Mouse (Mus musculus) forebrain, postnatal 0 days (tissue): ENCODE results near the gene Cradd. TPM values are rescaled to one million over a fixed set of nuclear protein-coding genes. Genes with fewer than 3 reads are reported as not detected.
A peak's percentile ranks its signal among the peaks of the same experiment; 100 is the strongest.

Experiments
- ATAC-seq: fragments of 200-750 bp; cut with Nextera tagmentation; 2 replicates; pipeline ENCODE4 v1.8.0; 2017; ENCODE audit warnings: mild to moderate bottlenecking, moderate library complexity
- DNase-seq: peaks from one replicate; pipeline ENCODE4 v3.0.0-alpha.2; 2015
- H3K27ac ChIP-seq: fragments of 300-500 bp; sonication (generic); 2 replicates; pipeline ENCODE4 v1.5.1; 2014; ENCODE audit warnings: low read depth, mild to moderate bottlenecking, antibody characterized with exemption, low read length, moderate library complexity, mixed read lengths
- H3K27me3 ChIP-seq: fragments of 300-500 bp; sonication (generic); 2 replicates; pipeline ENCODE4 v1.6.1; 2014; ENCODE audit warnings: mild to moderate bottlenecking, low read length, mixed read lengths; ENCODE audit not compliant: insufficient read depth
- H3K36me3 ChIP-seq: fragments of 300-500 bp; sonication (generic); 2 replicates; pipeline ENCODE4 v1.6.1; 2014; ENCODE audit warnings: mild to moderate bottlenecking, moderate library complexity; ENCODE audit not compliant: insufficient read depth
- H3K4me1 ChIP-seq: fragments of 300-500 bp; sonication (generic); 2 replicates; pipeline ENCODE4 v1.6.1; 2014; ENCODE audit warnings: antibody characterized with exemption; ENCODE audit not compliant: insufficient read depth
- H3K4me2 ChIP-seq: fragments of 300-500 bp; sonication (generic); 2 replicates; pipeline ENCODE4 v1.6.1; 2014; ENCODE audit warnings: low read depth, mild to moderate bottlenecking, moderate library complexity
- H3K4me3 ChIP-seq: fragments of 300-500 bp; sonication (generic); 2 replicates; pipeline ENCODE4 v1.5.1; 2014; ENCODE audit warnings: low read depth, low read length, mixed read lengths
- H3K9ac ChIP-seq: fragments of 300-500 bp; sonication (generic); 2 replicates; pipeline ENCODE4 v1.6.1; 2014; ENCODE audit warnings: mild to moderate bottlenecking
- H3K9me3 ChIP-seq: fragments of 300-500 bp; sonication (generic); 2 replicates; pipeline ENCODE4 v1.6.1; 2016; ENCODE audit warnings: low read length
- CTCF ChIP-seq: sonication (generic); IDR thresholded peaks from 2 replicates; pipeline ENCODE4 v1.5.1; 2016; ENCODE audit warnings: antibody characterized with exemption, control low read depth, low read depth
- WGBS: fragments of 180-500 bp; shearing (Covaris S2); extraction: QIAGEN DNeasy Blood & Tissue Kit; methylation state at CpG from one replicate; pipeline ENCODE4 v1.1.7; 2014; 5-methylcytosine and 5-hydroxymethylcytosine counted together
- polyA plus RNA-seq: library from polyadenylated mRNA; unstranded; fragments of >200 nt; fragmentation: Nextera tagmentation; extraction: Ambion mirVana; gene quantifications from 2 replicates; pipeline ENCODE4 v1.2.1, GENCODE M21; 2015
- total RNA-seq: library from RNA; depleted of rRNA; stranded (reverse); fragments of >200 nt; gene quantifications from 2 replicates; pipeline ENCODE4 v1.2.3, GENCODE M21; 2014

Cradd gene
- total and polyA plus RNA-seq, 2 experiments from 2014 or later, result 8.3 to 10.3 TPM

GRCm38 (mm10) chr10:95191881-95192280, 132.1 kb downstream of the Cradd start:
- Histone ChIP-seq H3K4me1 (no peaks in the 10 kb centered on the region), H3K9ac (no peak overlapping the region), H3K27ac (no peak overlapping the region), H3K27me3 (no peaks in the 10 kb centered on the region), H3K36me3 (no peaks in the 10 kb centered on the region), H3K4me3 (no peak overlapping the region), H3K4me2 (no peak overlapping the region), H3K9me3 (no peaks in the 10 kb centered on the region)
- DNase-seq, result no peak
- TF ChIP-seq CTCF, result no peak
- no peak for ATAC-seq
- 80% methylated on average over 3 of the region's 3 CpGs for WGBS

GRCm38 (mm10) chr10:95191151-95191655, 132.7 kb downstream of the Cradd start:
- no peak overlapping the region for H3K4me2 ChIP-seq
- no peaks in the 10 kb centered on the region for H3K27me3 ChIP-seq
- no peak for TF ChIP-seq CTCF
- ATAC-seq (no peak), DNase-seq (no peak)
- no peak overlapping the region for H3K4me3 ChIP-seq
- no peaks in the 10 kb centered on the region for H3K4me1 ChIP-seq
- H3K27ac ChIP-seq, result no peak overlapping the region
- no peak overlapping the region for H3K9ac ChIP-seq
- 78% methylated on average over 9 of the region's 9 CpGs for WGBS
- no peaks in the 10 kb centered on the region for H3K36me3 ChIP-seq
- H3K9me3 ChIP-seq, result no peaks in the 10 kb centered on the region

- WGBS, result 79% methylated on average over 16 of the region's 16 CpGs
- ATAC-seq (no peak), DNase-seq (no peak)
These were observed 134.3 kb downstream of the Cradd start for GRCm38 (mm10) chr10:95189550-95190211.

GRCm38 (mm10) chr10:95184210-95184609, 139.7 kb downstream of the Cradd start:
- Histone ChIP-seq H3K27me3 (no peaks in the 10 kb centered on the region), H3K36me3 (no peaks in the 10 kb centered on the region), H3K9ac (no peak overlapping the region), H3K4me1 (peaks cover 6% of the 10 kb centered on the region; the same call in 1 of the 2 replicates), H3K4me3 (no peak overlapping the region), H3K27ac (no peak overlapping the region), H3K9me3 (no peaks in the 10 kb centered on the region), H3K4me2 (no peak overlapping the region)
- no peak for TF ChIP-seq CTCF
- peak; percentile 40 for DNase-seq
- peak; percentile 28 for ATAC-seq
- 57% methylated on average over 5 of the region's 5 CpGs for WGBS

More at GRCm38 (mm10) chr10:95189550-95190211, 134.3 kb downstream of the Cradd start:
- H3K4me1 ChIP-seq, result peaks cover under 1% of the 10 kb centered on the region; the same call in 1 of the 2 replicates
- H3K27ac ChIP-seq, result no peak overlapping the region
- no peaks in the 10 kb centered on the region for H3K9me3 ChIP-seq
- no peak overlapping the region for H3K4me2 ChIP-seq
- TF ChIP-seq CTCF, result no peak
- H3K9ac ChIP-seq, result no peak overlapping the region
- H3K36me3 ChIP-seq, result no peaks in the 10 kb centered on the region
- no peak overlapping the region for H3K4me3 ChIP-seq
- no peaks in the 10 kb centered on the region for H3K27me3 ChIP-seq

GRCm38 (mm10) chr10:95183051-95183450, 140.9 kb downstream of the Cradd start:
- Histone ChIP-seq H3K4me1 (peaks cover 6% of the 10 kb centered on the region; the same call in 1 of the 2 replicates), H3K9ac (no peak overlapping the region), H3K27me3 (no peaks in the 10 kb centered on the region), H3K27ac (no peak overlapping the region), H3K9me3 (no peaks in the 10 kb centered on the region), H3K4me2 (no peak overlapping the region), H3K4me3 (no peak overlapping the region), H3K36me3 (no peaks in the 10 kb centered on the region)
- WGBS, result 30% methylated on average over 4 of the region's 4 CpGs
- ATAC-seq (peak; percentile 50; the same call in 1 of the 2 replicates), DNase-seq (peak; percentile 72)
- no peak for TF ChIP-seq CTCF

- Histone ChIP-seq H3K9ac (no peak overlapping the region), H3K36me3 (no peaks in the 10 kb centered on the region), H3K27ac (no peak overlapping the region), H3K4me3 (no peak overlapping the region), H3K4me1 (peaks cover 6% of the 10 kb centered on the region; the same call in 1 of the 2 replicates), H3K27me3 (no peaks in the 10 kb centered on the region), H3K4me2 (no peak overlapping the region), H3K9me3 (no peaks in the 10 kb centered on the region)
- DNase-seq (no peak), ATAC-seq (no peak)
- no peak for TF ChIP-seq CTCF
- 80% methylated on average over 4 of the region's 4 CpGs for WGBS
These were observed 141.5 kb downstream of the Cradd start for GRCm38 (mm10) chr10:95182405-95182804.

- peak; percentile 89 for ATAC-seq
These were observed 142.4 kb downstream of the Cradd start for GRCm38 (mm10) chr10:95181553-95181952.

More at GRCm38 (mm10) chr10:95181553-95181952, 142.4 kb downstream of the Cradd start:
- no peak for TF ChIP-seq CTCF
- Histone ChIP-seq H3K4me3 (no peak overlapping the region), H3K9me3 (no peaks in the 10 kb centered on the region), H3K27ac (no peak overlapping the region), H3K9ac (no peak overlapping the region), H3K27me3 (no peaks in the 10 kb centered on the region), H3K36me3 (no peaks in the 10 kb centered on the region), H3K4me2 (0 out of 2 replicates have a peak overlapping the region, but pooled peaks have one; percentile 13), H3K4me1 (peaks cover 6% of the 10 kb centered on the region)
- WGBS, result 38% methylated on average over 10 of the region's 10 CpGs
- peak; percentile 83 for DNase-seq
